In the genomic region with DNA sequence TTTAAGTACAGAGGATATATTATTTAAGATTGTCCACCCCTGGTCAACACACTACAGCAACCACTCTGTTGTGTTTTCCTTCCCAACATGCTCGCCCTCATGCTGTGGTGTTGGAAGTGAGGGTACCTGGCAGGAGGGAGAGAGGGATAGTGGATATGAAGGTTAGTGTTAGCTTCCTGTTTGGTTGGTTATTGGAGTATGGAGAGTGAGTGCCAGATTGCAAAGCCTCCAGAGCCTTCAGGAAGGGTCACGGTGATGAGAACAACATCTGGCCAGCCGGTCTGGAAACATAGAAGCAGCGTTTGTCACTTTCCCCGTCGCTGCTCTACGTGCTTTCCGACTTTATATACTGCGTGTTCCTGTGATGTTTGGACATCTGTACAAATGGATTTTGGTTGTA, we compare ENCODE assay signal across 18 mouse cellular contexts.
A peak's percentile ranks its signal among the peaks of the same experiment; 100 is the strongest.
DNase-seq lines count a peak whose midpoint lies in the region; TF ChIP-seq lines count a peak whose summit lies in the region.
"Had no signal": no experiment of that assay in that cellular context is flagged by ENCODE, and none has a peak within 500 bp of the region (broad histone marks: within the 10 kb centered on the region; RNA-seq: fewer than 3 reads in every experiment).

No protein-coding gene starts in this region.

- intact Hi-C loops in gastrocnemius, adult 2 months (cut with DNase I), result no loop called here

- H3K27ac ChIP-seq in gastrocnemius, adult 2 months, result peak overlapping the region; percentile 2; the same call in 1 of the 2 replicates
- H3K27ac ChIP-seq in brown adipose tissue, adult 24 weeks (replicated peaks; ENCODE audit: low read depth, low read length), result peak overlapping the region; percentile 34; the same call in 1 of the 2 replicates

- H3K4me1 ChIP-seq in brown adipose tissue, adult 24 weeks (ENCODE audit: control insufficient read depth, insufficient read depth, insufficient read length, low read length), result peaks cover 15% of the 10 kb centered on the region

- H3K4me3 ChIP-seq in gastrocnemius, adult 2 months, result no peak overlapping the region
- H3K4me3 ChIP-seq in brown adipose tissue, adult 24 weeks (ENCODE audit: insufficient read depth, low read depth, low read length), result no peak overlapping the region

- TF ChIP-seq CTCF in gastrocnemius, adult 2 months (IDR thresholded peaks at IDR 0.05), result no peak

- DNase-seq in gastrocnemius, adult 2 months, result no peak
- DNase-seq in gastrocnemius, adult 18-20 months (ENCODE audit: low spot score), result no peak
- peak; percentile 90 for DNase-seq in heart, adult 11 months
- DNase-seq in heart, adult 8-10 months (ENCODE audit: low spot score), result no peak
- DNase-seq in forelimb bud, embryonic 11.5 days (ENCODE audit: low read depth, low spot score), result peak; percentile 2
- DNase-seq in kidney, adult 18-20 months, result no peak
- DNase-seq in kidney, postnatal 10 days, result no peak
- DNase-seq: adrenal gland, adult 2 months; adrenal gland, adult 8-10 months; adrenal gland, postnatal 10 days; adrenal gland, postnatal 14 days; adrenal gland, postnatal 25 days; adrenal gland, postnatal 36 days; B cell, adult 2 months; cerebellum, adult 11 months; cerebellum, adult 11-12 months; cerebellum, adult 18-20 months had no signal

Comparison
In these comparisons a context has a peak if more than half of its experiments do, and no peak if none do; other contexts are left out.
1. DNase-seq: peak in heart, adult 11 months (single experiment) and forelimb bud, embryonic 11.5 days (single experiment); none in gastrocnemius, adult 2 months (single experiment), gastrocnemius, adult 18-20 months (single experiment), heart, adult 8-10 months (single experiment), kidney, adult 18-20 months (single experiment) and kidney, postnatal 10 days (single experiment).